Mouse (Mus musculus) small intestine, adult 2 months (tissue): ENCODE data around the gene Vamp5.

ENCODE experiments used
- CTCF ChIP-seq: fragments of 200-500 bp; IDR thresholded peaks from 2 replicates; pipeline ENCODE4 v1.5.1; 2012; ENCODE audit warnings: low read depth, mild to moderate bottlenecking, control low read depth, inconsistent platforms, low read length, moderate library complexity, mixed read lengths; ENCODE audit not compliant: insufficient replicate concordance, insufficient read length; ENCODE audit errors: extremely low read depth
- POLR2A ChIP-seq: fragments of 200-500 bp; IDR thresholded peaks from 2 replicates; pipeline ENCODE4 v1.6.1; 2012; ENCODE audit warnings: low read depth, mild to moderate bottlenecking, control low read depth, inconsistent platforms, low read length, moderate library complexity

GRCm38 (mm10) chr6:72379377-72380130 lies 714 bp downstream of the Vamp5 start:
- TF ChIP-seq POLR2A (no peak), CTCF (no peak)
